Mouse (Mus musculus): ENCODE measurements around the gene Mss51.

Gene Mss51

DNA sequence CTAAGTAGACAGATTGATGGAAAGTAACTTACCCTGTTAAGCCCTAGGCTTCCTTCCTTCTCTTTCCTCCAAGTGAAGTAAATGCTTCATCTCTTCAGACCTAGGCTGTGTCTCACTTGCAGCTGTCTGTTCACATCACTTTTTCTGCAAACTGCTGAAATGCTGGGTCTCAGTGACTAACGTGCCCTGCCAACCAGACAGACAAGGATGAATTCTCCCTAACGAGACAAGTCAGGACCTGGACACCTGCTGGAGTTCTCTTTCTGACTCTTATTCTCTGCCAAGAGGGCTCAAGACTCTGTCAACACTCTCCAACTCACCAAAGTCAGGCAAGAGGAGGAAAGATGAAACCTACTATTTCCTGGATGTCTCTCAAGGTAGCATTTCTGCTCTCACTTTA is at the start of gene Mss51:
Gene Mss51 (minus strand): TSS at position 299 of the 400 bp plus-strand sequence.
- no peak for DNase-seq (ENCODE audit: low spot score)

- peak; percentile 91 for DNase-seq (ENCODE audit: low spot score)
Observed at GRCm38 (mm10) chr14:20546415-20546814, 49.7 kb upstream of the Mss51 start, which contains the start of gene Ppp3cb. Gene Ppp3cb (minus strand): TSS chr14:20546573.

GRCm38 (mm10) chr14:20545529-20546331 is 49.0 kb upstream of the Mss51 start:
- DNase-seq (ENCODE audit: low spot score) = peak; percentile 83

DNA sequence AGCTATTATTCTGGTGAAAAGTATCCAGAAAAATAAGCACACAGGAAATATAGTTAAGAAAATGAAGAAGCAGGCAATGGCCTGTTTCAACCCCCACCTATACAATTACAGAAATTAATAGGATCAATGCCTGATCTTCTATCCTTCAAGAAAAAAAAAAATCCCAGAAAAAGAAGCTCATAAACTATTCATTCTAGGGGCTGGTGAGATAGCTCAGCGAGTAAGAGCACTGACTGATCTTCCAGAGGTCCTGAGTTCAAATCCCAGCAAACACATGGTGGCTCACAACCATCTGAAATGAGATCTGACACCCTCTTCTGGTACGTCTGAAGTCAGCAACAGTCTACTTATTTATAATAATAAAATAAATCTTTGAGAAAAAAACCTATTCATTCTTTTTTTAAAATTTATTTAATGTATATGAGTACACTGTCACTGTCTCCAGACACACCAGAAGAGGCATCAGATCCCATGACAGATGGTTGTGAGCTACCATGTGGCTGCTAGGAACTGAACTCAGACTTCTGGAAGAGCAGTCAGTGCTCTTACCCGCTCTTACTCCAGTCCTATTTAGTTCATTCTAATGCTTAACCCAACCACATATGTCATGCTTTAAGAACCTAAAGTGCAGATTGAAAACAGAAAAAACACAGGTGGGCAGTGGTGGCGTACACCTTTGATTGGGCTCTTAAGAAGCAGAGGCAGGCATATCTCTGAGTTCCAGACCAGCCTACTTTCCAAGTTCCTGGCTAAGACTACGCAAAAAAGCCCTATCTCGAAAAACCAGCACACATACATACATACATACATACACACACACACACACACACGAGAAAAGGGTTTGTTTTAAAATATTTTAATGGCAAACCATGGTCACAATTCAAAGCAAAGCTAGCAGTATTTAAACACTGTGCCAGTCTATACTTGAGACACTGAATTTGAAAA is 48.0 kb upstream of the Mss51 start:
- no peak for DNase-seq (ENCODE audit: low spot score)

GRCm38 (mm10) chr14:20529643-20530042 is 32.9 kb upstream of the Mss51 start:
- DNase-seq (ENCODE audit: low spot score) = no peak

DNA sequence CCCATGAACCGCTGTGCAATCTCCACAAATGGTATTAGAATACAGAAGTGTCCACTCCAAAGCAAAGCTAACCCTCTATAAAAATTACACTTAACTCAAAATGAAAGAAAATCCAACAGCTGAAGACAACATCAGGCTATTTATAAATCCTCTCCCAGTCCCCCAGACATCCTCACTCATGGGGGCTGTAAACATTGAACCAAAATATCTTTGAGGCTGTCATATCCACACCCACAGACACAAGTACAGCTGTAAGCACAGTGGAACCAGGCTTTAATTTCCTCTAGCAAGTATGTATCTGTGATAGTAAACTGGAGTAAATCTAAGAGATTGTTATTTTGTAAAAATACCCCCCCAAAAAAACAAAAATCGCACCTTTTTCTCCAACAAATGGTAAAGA is 23.5 kb upstream of the Mss51 start:
- no peak for DNase-seq (ENCODE audit: low spot score)

- DNase-seq (ENCODE audit: low spot score) = no peak
Observed at GRCm38 (mm10) chr14:20508424-20508823, 11.7 kb upstream of the Mss51 start.

- no peak for DNase-seq (ENCODE audit: low spot score)
Observed at GRCm38 (mm10) chr14:20502966-20503365, 6.3 kb upstream of the Mss51 start.

DNA sequence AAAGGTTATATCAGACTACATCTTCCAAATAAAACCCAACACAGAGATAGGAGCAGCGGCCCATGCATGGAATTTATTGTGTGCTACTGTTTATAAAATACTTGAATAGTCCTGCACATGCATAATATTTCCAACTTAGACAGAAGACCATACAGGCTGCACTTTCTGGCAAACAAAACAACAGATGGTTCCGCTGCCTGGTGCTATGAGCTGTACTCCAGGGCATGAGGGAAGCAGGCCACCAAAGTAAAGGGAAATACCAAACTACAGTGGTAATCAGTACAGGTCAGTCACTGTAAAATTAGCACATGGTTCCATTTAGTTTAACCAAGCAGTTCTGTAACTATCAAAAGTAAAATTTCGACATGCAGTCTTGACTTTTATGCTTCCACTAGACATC is 3.3 kb upstream of the Mss51 start:
- no peak for DNase-seq (ENCODE audit: low spot score)

- no peak for DNase-seq (ENCODE audit: low spot score)
Observed at GRCm38 (mm10) chr14:20486031-20486430, 10.7 kb downstream of the Mss51 start.

- no peak for DNase-seq (ENCODE audit: low spot score)
Observed at GRCm38 (mm10) chr14:20482051-20482751, 14.5 kb downstream of the Mss51 start.

DNA sequence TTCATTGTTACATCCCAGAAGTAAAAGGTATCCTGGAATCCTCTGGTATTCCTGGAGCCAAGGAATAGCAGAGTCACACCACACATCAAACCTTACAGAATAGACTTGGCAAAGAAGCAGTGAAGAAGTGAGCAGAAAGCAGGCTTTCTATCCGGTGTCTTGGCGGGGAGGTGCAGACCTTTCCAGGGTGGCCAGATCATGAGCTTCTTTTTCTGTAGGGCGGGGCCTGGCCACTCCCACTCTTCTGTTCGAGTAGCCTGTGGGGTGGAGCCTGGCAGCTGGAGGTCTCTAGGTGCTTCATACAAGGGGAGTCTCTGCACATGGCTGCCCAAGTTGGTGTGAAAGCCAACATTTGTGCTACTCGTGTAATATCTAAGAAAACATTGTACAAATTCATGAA is 15.5 kb downstream of the Mss51 start:
- DNase-seq (ENCODE audit: low spot score) = peak; percentile 24

GRCm38 (mm10) chr14:20480195-20480579 is 16.5 kb downstream of the Mss51 start:
- no peak for DNase-seq (ENCODE audit: low spot score)

DNA sequence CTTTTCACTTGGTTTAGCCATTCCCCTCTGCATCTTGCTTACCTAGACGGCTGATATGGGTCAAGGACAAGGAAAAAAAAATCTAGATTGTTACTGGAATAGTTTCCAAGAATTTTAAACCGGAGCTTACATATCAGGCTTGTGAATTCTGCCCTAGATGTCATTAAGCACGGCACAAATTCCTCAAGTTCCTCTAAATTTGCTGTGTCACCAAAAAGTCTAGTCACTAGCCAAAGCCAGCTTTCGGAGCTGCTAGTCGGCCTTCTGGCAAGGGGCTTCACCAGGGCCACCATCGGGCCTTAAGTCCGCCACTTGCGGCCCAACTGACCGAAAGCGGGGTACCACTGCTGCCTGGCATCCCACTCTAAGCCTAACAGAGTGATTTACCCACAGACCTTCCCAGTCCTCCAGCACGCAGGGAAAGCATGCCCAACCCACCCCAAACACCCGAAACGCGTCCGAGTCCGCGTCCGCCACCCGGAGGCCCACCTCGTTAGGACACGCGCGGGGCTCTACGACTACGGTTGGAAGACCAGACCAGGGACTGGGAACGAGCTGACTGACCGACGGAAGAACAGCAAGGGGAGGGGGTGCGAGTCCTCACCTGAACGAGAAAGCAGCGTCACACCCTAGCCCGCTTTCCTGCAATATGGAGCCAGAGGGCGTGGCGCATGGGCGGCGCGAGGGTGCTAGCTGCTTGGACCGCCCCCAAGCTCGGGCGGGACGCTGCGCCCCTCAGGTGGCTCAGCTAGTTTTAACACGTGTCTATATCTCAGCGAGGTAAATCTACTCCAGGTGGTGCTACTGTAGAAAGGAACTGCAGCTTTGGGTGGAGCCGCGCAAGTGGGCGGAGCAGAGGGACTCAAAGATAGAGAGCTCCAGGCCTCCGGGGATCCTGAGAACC is 17.2 kb downstream of the Mss51 start, which contains the start of gene Anxa7:
Gene Anxa7 (minus strand): TSS at position 843 of the 904 bp plus-strand sequence.
- peak; percentile 85 for DNase-seq (ENCODE audit: low spot score)

GRCm38 (mm10) chr14:20478801-20479200 is 17.9 kb downstream of the Mss51 start:
- peak; percentile 28 for DNase-seq (ENCODE audit: low spot score)

- DNase-seq (ENCODE audit: low spot score) = no peak
Observed at GRCm38 (mm10) chr14:20478385-20478784, 18.3 kb downstream of the Mss51 start.

DNA sequence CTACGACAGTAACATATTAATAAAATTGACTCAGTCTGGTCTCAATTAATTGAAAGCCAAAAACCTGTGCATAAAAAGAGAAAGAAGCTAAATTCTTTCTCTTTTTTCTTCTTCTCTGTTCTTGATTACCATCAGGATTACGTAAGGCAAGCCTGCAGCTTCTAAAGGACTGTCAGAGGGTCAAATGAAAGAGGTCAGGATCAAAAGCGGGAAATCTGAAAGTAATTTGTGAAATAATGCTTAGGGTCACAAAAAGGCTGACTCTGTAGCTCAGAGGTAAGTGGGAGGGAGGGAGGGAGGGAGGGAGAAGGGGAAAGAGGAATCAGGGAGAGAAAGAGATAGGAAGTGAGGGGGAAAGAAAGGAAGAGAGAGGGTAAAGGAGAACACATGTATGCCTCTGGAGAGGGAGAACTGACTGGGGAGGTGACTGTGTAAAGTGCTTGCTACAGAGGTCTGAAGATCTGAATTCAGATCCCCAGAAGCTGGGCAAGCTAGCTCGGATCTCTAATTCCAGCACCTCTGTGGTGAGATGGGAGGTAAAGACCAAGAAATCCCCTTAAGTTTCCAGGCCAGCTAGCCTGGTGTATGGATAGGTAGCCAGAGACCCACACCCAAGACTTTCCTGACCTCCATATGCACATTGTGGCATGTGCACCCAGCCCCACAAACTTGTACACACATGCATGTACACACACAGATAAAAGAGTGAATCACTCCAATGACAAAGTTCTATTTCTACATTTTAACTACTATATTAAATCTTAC is 19.3 kb downstream of the Mss51 start:
- DNase-seq (ENCODE audit: low spot score) = peak; percentile 37

GRCm38 (mm10) chr14:20460216-20460615 is 36.5 kb downstream of the Mss51 start:
- DNase-seq (ENCODE audit: low spot score) = no peak

- no peak for DNase-seq (ENCODE audit: low spot score)
Observed at GRCm38 (mm10) chr14:20458378-20458777, 38.3 kb downstream of the Mss51 start.

GRCm38 (mm10) chr14:20452929-20453328 is 43.8 kb downstream of the Mss51 start:
- DNase-seq (ENCODE audit: low spot score) = no peak

All from embryo, embryonic 10 days (tissue).